Mouse (Mus musculus) A20 (cell line): ENCODE results near the gene Gpr18.

Source experiments
- DNase-seq: peaks from one replicate; pipeline ENCODE4 v3.0.0-alpha.2; 2011; ENCODE audit warnings: low read depth, low spot score

Gene Gpr18

DNA sequence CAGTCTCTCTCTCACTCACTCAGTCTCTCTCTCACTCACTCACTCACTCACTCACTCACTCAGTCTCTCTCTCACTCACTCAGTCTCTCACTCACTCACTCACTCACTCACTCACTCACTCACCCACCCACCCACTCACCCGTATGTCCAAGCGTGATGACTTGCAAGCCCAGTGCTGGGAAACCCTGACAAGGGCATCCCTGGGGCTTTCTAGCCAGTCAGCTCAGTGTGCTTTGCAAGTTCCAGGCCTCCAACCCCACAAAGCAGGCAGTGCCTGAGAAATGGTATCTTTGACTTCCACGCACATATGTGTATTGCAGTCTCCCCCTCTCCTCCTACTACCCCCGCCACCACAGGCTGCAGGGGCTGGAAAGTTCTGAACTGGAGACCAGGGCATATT is 6.4 kb upstream of the Gpr18 start:
- DNase-seq = no peak

DNA sequence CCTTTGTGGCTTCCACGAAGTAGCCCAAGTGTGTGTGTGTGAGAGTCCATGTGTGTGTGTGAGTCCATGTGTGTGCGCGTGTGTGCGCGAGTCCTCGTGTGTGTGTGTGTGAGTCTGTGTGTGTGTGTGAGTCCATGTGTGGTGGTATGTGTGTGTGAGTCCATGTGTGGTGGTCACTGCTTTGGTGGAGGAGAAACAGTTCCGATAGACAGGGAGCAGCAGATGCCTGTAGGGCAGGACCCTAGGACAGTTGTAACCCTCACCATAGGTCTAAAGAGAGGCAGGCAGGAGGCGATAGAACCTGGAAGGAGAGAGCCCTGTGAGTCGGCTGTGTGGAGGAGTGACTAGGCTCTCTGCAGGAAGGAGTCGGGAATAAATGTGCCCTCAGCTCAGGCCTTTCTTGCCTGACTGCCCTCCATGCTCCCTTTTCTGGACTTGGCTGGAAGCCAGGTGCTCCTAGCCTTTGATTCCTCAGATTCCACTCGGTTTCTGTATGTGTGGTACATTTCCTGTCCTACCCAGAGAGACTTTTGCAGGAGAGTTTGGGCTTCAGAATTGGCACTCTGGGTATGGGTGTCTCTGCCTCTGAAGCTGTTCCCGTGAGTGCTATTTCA is 5.0 kb upstream of the Gpr18 start:
- DNase-seq = no peak

DNA sequence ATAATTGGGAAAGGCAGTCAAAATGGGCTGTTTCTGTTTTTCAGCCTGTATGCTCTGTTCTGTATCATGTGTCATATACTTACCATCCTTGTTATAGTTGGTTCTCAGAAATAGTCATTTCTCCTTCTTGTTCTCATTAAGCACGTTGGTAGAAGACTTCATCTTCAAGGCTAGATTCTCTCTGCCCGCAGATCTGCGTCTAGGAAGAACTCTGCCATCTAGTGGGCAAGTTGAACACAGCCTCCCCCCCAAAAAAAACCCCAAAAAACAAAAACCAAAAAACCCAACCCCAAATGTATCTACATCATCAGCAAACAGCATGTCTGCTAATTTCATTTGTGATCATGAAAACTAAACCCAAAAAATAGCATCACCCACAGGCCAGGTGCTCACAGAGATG is 4.2 kb upstream of the Gpr18 start:
- peak; percentile 64 for DNase-seq

DNA sequence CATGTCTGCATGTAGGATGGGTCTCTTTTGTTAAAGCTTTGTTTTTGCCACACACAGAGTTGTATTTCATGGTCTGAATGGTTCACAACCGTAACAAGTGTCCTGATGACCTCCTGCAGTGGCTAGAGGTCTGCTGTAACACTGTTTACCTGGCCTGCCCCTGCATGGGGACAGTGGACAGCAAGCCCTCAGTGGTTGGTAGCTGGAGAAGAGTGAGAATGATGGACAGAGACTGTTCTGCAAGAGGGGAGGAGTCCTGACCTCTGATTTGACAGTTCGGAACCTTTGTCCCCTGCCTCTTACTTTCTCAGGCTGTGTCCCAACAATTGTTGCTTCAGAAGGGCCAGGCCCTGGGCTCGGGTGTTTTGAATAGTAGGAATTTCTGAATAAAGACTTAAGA is 2.7 kb upstream of the Gpr18 start:
- DNase-seq = no peak

DNA sequence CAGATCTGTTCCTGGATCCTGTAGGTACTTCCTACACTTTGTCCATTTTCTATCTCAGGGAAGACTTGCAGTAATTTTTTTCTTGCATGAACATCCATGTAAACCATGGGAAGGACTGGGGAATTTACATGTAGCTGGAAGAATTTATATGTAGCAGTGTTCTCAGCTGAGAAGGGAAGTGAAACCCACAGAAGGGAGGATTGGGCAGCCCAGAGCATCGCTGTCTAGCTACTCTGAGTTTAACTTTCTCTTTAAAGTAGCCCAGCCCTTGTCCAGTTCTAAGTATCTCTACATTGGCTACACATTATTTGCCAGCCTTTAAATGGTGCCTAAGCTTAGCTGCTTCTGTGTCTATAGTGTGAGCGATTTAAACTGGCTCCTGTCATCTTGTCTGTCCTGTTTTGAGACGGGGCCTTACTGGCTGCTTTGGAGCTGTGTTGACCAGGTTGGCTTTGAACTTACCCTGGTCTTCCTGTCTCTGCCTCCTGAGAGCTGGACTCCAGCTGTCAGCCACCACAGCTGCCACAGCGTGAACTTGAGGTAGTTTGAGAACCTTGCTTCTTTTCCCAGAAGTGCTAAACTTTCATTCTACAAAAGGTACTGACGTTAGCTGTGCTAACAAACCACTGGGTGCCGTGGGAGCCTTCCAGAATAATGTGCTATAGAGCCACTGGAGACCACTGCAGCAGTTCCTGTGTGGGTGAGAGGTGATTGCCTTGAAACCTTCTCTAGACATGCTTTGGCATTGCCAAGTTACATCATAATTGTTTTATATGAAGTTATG is 922 bp upstream of the Gpr18 start:
- DNase-seq = peak; percentile 89

DNA sequence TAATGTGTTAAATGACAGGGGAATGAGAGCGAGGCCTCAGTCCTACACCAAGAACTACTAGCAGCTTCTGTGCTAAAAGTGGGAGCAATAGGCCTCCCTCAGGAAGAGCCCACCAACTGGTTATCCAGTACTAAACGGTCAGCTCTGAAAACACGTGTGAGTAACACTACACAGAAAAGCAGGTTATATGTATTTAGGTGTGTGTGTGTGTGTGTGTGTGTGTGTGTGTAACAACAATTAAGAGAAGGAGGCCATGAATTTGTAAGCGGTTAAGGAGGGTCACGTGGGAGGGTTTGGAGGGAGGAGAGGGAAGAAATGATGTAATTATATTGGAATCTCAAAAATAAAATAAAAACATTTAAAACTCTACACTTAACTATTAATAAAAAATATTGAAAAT is 438 bp downstream of the Gpr18 start:
- no peak for DNase-seq

DNA sequence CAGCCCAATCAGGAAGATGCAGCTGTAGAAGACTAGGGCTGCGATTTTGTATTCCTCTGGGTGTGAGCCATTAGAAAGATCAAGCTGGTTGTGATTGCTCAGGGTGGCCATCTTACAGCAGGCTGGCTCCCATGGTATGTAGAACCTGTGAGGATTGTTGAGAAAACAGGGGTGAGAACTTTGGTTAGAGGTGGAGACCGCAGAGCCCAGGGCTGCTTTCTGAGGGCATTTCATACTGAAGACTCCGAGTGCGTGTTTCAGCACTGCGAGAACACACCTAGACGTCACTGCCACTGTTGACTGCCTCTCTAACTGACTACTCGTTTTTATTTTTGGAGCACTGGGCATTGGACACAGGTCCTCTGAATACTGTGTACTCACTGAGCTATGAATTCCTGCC is 3.1 kb downstream of the Gpr18 start:
- DNase-seq = no peak

DNA sequence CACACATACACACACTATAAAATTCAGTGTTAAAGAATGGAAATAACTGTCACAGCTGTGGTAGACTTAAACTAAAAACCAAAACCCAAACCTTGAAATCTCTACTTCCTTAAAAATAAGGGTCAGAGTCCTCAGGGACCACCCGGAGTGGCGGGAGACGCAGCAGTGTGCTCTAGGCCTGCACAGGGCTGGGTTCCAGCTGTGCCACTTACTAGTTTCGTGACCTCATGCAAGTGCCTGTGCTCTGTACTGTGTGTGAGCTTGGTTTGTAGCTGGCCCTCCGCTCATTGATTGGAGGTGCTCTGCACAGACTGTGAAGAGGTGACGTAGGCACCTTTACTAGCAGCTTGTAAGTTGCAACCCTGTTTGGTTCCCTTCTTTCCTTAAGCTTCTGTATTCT is 5.7 kb downstream of the Gpr18 start:
- no peak for DNase-seq

DNA sequence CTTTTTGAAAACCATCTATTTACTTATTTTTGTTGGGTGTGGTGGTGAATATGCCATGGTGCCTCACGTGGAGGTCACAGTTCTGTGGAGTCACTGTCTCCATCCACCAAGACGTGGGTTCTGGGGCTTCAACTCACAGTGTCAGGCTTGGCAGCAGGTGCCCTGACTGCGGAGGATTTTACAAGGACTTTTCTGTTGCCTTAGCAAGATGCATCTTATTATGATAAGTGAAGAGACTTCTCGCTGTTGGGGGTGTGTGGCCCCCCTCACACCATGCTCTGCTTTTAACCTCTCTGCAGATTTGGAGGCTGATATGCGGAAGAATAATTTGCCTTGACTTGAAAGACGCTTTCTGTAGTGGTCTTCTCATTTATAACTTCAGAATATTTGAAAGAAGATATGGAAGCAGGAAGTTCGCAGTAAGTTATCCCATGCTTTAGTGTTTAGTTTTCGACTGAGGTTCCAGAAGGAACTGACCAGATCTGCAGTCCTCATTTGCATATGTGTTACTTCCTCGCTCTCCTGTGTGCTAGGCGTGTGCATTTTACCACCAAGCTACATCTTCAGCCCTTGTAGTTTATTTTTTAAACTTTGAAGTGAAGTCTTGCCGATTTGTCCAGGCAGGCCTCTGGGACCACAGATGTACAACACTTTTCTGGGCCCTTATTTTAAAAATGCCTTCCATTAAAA is 8.4 kb downstream of the Gpr18 start:
- DNase-seq = peak; percentile 76

DNA sequence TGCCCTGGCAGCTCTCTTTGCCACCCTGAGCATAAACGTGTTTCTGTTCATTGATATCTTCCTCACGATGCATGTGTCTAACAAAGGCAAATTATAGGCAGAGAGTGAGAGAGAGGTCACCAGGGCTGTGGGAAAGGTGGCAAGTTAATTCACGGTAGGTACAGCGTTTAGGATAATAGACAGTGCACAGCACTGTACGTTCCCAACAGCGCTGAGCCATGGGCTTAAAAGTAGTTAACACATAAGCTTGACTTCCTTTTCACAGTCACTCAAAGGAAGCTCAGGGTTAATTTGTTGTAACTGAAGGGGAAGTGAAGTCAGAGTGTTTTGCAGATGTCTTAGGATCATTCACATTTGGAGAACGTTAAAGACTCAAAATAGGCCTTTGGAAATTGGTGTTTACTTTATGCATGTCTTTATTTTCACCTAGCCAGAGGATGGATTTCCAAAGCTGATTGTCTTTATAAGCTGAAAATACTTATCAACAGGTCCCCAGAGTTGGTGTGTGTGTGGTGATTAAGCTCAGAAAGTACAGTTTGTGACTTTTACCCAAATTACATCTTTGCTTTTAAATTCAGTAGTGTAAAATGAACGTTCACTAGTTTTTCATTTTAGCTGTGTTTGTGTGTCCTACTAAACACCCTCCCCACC is 9.1 kb downstream of the Gpr18 start:
- peak; percentile 78 for DNase-seq

DNA sequence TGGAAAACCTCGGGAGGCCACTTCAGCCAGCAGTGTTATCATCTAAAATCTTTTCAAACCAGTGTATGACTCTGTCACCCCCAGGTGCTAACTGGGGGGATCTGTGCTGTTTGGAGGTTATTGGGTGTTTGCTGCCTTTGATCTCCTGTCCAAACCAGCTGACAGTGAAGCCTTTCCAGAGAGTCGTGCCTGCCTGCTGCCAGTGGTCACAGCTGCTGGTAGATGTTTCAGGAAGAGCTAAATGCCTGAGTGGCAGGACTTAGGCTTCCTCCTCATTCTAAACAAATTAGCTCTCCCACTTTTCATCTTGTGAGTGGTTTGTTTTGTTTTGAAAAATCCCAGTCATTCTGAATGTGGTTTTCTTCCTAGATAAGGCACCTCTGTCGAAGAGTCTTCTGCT is 10.8 kb downstream of the Gpr18 start:
- DNase-seq = peak; percentile 59

DNA sequence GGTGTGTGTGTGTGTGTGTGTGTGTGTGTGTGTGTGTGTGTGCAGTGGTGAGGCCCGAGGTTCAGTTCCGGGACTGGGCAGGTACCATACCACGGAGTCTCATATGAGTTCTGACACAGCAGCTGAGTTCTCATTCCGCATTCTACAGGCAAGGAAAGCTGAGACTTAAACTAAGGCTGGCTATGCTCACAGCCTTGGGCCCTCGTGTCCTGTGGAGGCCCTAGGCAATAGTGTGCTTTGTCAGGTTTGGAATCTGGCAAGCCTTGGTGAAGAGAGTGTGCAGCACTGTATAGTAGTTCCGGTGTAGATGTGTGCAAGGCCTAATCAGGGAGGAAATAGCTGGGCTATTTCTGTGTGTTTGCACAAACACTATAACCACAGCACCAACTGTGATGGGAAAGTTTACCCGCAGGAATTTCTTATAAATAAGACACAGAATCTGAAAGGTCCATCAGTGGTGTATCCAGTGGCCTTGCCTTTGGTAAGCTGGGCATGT is 12.2 kb downstream of the Gpr18 start:
- DNase-seq = no peak

DNA sequence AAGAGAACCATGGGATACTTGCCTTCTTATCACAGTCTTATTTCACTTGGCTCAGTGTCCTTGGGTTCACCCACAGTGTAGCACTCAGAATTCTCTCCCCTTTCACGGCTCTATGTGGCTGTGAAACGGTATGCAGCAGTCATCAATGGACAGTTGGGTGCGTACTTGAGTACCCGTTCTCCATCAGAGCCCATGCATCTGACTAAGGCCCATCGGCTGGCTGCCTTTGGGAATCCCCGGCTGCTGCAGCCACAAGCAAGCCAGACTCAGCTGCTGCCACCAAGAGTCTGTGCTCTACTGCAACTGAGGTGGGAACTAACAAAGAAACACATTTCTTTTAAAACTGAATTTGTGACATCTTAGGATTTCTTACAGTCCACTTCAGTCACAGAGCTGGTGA is 14.1 kb downstream of the Gpr18 start:
- peak; percentile 90 for DNase-seq

DNA sequence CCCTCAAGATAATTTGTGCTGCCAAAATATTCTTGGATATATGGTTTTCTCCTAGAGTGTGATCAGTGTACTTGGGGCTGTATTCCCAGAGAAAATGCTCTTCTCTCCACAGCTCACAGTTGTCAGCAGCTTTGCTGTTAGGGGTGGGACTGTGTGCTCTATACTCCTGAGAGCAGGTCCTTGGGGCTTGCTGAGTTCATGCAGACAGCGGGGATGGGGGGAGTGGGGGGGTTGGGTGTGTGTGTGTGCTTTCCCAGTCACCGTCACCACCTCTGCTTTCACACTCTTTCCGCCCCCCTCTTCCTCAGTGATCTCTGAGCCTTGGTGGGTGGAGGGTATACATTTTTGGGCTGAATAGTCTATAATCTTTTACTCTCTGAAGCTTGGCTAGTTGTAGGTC is 16.5 kb downstream of the Gpr18 start:
- no peak for DNase-seq

DNA sequence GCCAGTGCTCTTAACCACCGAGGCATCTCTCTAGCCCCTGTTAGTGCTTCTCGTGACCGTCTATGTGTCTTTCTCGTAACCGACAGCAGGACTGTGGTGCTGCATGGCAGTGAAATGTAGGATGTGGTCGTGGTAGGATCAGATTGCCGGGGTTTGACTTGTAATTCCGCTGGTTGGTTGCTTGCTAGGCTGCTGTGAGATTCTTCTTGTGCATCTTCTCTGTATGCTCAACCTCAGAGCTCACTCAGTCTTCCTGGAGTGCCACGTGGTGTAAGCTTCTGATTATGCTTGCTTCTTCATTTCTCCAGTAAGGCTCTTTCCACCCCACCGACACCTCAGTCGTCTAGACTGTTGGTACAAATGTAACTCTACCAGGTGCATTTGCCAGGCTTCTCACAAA is 17.1 kb downstream of the Gpr18 start:
- DNase-seq = peak; percentile 40

DNA sequence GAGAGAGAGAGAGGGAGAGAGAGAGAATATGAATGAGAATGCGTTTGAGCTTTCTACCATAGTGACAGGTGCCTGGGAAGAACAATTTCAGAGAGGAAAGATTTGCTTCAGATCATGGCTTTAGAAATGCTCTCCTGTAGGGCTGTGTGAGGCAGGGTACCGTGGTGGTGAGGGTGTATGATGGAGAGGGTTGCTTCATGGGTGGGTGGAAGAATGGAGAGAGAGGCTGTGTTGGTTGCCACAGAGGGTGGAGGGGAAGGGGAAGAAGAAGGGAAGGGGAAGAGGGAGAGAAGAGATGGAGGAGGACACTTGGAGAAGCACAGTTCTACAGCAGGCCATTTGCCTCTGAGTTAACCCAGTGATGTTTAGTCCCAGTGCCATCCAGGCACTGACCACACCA is 17.8 kb downstream of the Gpr18 start:
- DNase-seq = no peak

DNA sequence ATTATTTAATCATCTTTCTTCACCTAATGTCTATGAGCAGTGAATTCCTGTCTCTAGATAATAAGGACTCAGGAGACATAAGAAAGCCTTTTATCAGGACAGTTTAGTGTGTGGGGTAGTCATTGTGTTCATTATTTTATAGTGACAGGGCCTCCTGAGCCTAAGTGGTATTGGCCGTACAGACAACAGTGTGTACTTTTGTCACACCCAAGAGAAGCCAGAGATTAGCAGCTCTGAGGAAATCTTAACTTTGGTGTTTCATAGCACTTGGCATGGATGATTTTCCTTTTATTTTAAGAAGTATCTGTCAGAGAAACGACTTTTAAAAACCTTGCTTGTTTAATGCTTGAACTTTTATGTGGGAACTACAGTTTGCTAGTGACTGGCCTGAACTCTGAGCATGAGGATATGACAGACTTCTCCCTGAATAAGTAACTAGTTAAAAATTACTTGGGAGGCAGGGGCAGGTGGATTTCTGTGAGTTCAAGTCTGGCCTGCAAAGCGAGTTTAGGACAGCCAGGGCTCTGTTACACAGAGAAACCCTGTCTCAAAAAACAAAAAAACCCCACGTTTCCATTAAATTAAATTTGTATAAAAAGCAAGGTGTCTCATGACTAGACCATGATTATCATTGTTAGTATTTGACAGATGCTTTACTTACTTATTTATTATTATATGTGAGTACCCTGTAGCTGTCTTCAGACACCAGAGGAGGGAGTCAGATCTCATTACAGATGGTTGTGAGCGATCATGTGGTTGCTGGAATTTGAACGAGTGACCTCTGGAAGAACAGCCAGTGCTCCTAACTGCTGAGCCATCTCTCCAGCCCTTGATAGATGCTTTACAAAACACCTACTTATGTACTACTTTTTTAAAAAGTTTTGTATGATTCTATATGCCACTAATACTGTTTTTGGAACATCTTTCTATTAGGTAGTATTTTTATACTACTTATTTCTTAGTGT is 19.2 kb downstream of the Gpr18 start:
- DNase-seq = no peak

DNA sequence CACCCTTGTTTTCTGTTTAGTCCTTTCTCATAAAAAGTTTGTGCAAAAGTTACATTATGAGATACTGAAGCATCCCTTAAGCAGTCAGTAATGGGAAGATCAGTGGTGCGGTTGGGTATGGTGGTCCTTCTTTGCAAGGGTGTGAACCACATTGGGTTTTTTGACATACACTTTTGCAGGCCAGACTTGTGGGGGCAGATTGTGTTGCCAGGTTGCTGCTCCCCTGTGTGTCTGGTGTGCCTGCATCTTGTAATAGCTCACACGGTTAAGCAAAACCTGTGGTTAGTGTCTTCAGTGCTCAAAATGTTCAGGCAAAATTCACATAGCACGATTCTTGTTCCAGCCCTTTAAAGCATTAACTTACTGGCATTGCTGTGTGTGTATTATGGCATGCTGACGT is 20.3 kb downstream of the Gpr18 start:
- DNase-seq = peak; percentile 69

DNA sequence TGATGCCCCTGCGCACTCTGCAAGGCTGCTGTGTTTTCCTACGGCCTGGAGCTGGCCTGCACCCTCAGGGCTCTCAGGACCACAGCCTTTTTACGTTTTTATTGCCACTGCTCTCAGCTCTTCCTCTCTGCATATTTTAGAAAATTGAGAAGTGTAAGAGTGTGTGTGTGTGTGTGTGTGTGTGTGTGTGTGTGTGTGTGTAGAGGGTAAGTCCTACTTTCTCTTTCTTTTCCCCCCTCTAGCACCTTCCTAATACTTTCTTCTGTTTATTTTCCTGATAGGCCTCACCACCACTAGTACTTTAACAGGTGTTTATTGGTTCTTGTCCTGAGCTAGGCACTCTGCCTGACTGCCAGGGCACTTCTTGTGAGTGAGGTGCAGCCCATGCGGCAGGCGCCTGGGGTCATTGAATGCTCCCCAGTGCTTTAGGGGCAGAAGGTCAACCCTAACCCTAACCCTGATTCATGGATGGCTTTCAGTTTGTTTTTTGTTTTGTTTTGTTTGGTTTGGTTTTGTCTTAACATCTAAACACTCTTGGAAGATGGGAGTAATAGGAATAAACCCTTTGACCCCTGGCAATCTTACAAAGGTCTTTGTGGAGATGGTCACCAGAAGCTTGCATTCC is 21.0 kb downstream of the Gpr18 start:
- DNase-seq = peak; percentile 69

DNA sequence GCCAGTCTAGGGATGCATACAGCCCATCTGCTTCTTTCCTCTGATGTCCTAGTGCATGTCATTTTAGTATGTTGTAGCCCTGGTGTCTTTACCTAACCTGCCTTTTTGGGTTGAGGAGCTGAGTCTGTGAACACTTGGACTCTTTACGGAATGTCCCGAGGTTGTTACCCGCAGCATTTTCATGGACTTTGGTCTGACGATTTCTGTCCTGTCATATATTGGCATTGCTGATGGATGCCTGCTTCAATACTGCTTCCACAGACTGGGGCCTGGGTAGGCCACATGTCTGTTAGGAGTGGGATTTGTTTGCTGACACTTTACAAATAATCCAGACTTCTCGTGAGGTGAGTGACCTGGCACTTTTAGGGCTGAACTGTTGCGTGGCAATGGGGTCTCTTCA is 21.8 kb downstream of the Gpr18 start:
- DNase-seq = no peak
